24 mouse cellular contexts compared by ENCODE assay signal in genomic region chr15:98626078-98626477, GRCm38 (mm10). TPM values are rescaled to one million over a fixed set of nuclear protein-coding genes. Genes with fewer than 3 reads are reported as not detected.
DNase-seq lines count a peak whose midpoint lies in the region; ATAC-seq and TF ChIP-seq lines count a peak whose summit lies in the region.
"Had no signal": no experiment of that assay in that cellular context is flagged by ENCODE, and none has a peak within 500 bp of the region (broad histone marks: within the 10 kb centered on the region; RNA-seq: fewer than 3 reads in every experiment).

No protein-coding gene starts in this region.

- no peaks in the 10 kb centered on the region for H3K36me3 ChIP-seq in embryonic facial prominence, embryonic 14.5 days (ENCODE audit: control insufficient read depth, insufficient read depth, low read length)
- no peaks in the 10 kb centered on the region for H3K36me3 ChIP-seq in embryonic facial prominence, embryonic 10.5 days (replicated peaks)
- H3K36me3 ChIP-seq in kidney, adult 2 months (ENCODE audit: control insufficient read depth, insufficient read depth, low read length): no peaks in the 10 kb centered on the region
- no peaks in the 10 kb centered on the region for H3K36me3 ChIP-seq in ES-Bruce4 (ENCODE audit: control insufficient read depth, insufficient read depth, low read length, poor library complexity, severe bottlenecking)
- no peaks in the 10 kb centered on the region for H3K36me3 ChIP-seq in embryonic facial prominence, embryonic 15.5 days
- H3K36me3 ChIP-seq: hindbrain, embryonic 15.5 days had no signal

- H3K27ac ChIP-seq in embryonic facial prominence, embryonic 14.5 days (replicated peaks; ENCODE audit: low read depth, low read length): no peak overlapping the region
- H3K27ac ChIP-seq in embryonic facial prominence, embryonic 10.5 days (replicated peaks): no peak overlapping the region
- H3K27ac ChIP-seq in kidney, adult 2 months (ENCODE audit: insufficient read depth, low read depth, low read length): peak overlapping the region; percentile 30; the same call in 1 of the 2 replicates
- H3K27ac ChIP-seq in ES-Bruce4 (ENCODE audit: insufficient read depth, low read length): peak overlapping the region; percentile 65
- H3K27ac ChIP-seq in embryonic facial prominence, embryonic 15.5 days (replicated peaks): no peak overlapping the region
- H3K27ac ChIP-seq: hindbrain, embryonic 15.5 days; left cerebral cortex, adult 2 months had no signal

- H3K4me1 ChIP-seq in embryonic facial prominence, embryonic 14.5 days (ENCODE audit: control insufficient read depth, insufficient read depth, low read length): peaks cover 12% of the 10 kb centered on the region
- H3K4me1 ChIP-seq in embryonic facial prominence, embryonic 10.5 days: peaks cover 53% of the 10 kb centered on the region
- H3K4me1 ChIP-seq in kidney, adult 2 months (ENCODE audit: control insufficient read depth, insufficient read depth, low read length): no peaks in the 10 kb centered on the region
- H3K4me1 ChIP-seq in ES-Bruce4 (ENCODE audit: control insufficient read depth, insufficient read depth, low read length): peaks cover 14% of the 10 kb centered on the region
- peaks cover 36% of the 10 kb centered on the region for H3K4me1 ChIP-seq in embryonic facial prominence, embryonic 15.5 days

- no peak overlapping the region for H3K4me3 ChIP-seq in embryonic facial prominence, embryonic 14.5 days (ENCODE audit: low read depth, low read length)
- no peak overlapping the region for H3K4me3 ChIP-seq in embryonic facial prominence, embryonic 10.5 days
- no peak overlapping the region for H3K4me3 ChIP-seq in kidney, adult 2 months (ENCODE audit: insufficient read depth, low read depth, low read length)
- no peak overlapping the region for H3K4me3 ChIP-seq in ES-Bruce4 (ENCODE audit: low read depth, low read length)
- H3K4me3 ChIP-seq in embryonic facial prominence, embryonic 15.5 days (replicated peaks): no peak overlapping the region
- H3K4me3 ChIP-seq: hindbrain, embryonic 15.5 days; left cerebral cortex, adult 2 months had no signal

- H3K9me3 ChIP-seq in embryonic facial prominence, embryonic 14.5 days (ENCODE audit: control insufficient read depth, low read length): 0 out of 2 replicates have a peak, but pooled peaks cover 6% of the 10 kb centered on the region
- H3K9me3 ChIP-seq in embryonic facial prominence, embryonic 10.5 days: no peaks in the 10 kb centered on the region; the same call in 1 of the 2 replicates
- no peaks in the 10 kb centered on the region for H3K9me3 ChIP-seq in ES-Bruce4 (replicated peaks; ENCODE audit: control insufficient read depth, insufficient read depth, low read length, poor library complexity, severe bottlenecking)
- no peaks in the 10 kb centered on the region for H3K9me3 ChIP-seq in embryonic facial prominence, embryonic 15.5 days (replicated peaks)
- H3K9me3 ChIP-seq: hindbrain, embryonic 15.5 days had no signal

- no peak for TF ChIP-seq CTCF in kidney, adult 2 months (conservative IDR thresholded peaks at IDR 0.05; ENCODE audit: insufficient read depth, insufficient read length, low read depth, low read length)
- TF ChIP-seq CTCF in ES-Bruce4 (IDR thresholded peaks at IDR 0.05; ENCODE audit: low read depth, low read length): no peak

- no peak for TF ChIP-seq EP300 in ES-Bruce4 (IDR thresholded peaks at IDR 0.05; ENCODE audit: insufficient read depth, low read depth, low read length)

- DNase-seq in embryonic facial prominence, embryonic 14.5 days (ENCODE audit: low spot score): peak; percentile 65
- DNase-seq in embryonic facial prominence, embryonic 10.5 days (ENCODE audit: low spot score): no peak
- no peak for DNase-seq in kidney, adult 2 months
- no peak for DNase-seq in kidney, postnatal 14 days
- DNase-seq in layer of hippocampus, adult 9-11 months: no peak
- no peak for DNase-seq in adrenal gland, adult 18-20 months (ENCODE audit: low spot score in 2 of 2)
- DNase-seq: adrenal gland, postnatal 14 days; cerebellum, adult 11-12 months; cerebellum, postnatal 14 days; heart, postnatal 14 days; left cerebral cortex, postnatal 4 days; liver; lung, postnatal 10 days; thymus, postnatal 14 days had no signal

- no peak; the same call in 1 of the 2 replicates for ATAC-seq in embryonic facial prominence, embryonic 14.5 days (ENCODE audit: low read depth)
- peak; percentile 44; the same call in 1 of the 2 replicates for ATAC-seq in embryonic facial prominence, embryonic 15.5 days (ENCODE audit: insufficient number of reproducible peaks, low FRiP score, low TSS enrichment, low read depth)
- ATAC-seq: activated CD4-positive, CD25-positive, alpha-beta regulatory T cell, adult 4 months; intestine, postnatal 0 days; midbrain, embryonic 16.5 days had no signal

- no peak overlapping the region for H3K4me2 ChIP-seq in embryonic facial prominence, embryonic 14.5 days (ENCODE audit: low read depth, low read length)
- no peak overlapping the region for H3K4me2 ChIP-seq in embryonic facial prominence, embryonic 15.5 days (replicated peaks)
- H3K4me2 ChIP-seq: hindbrain, embryonic 15.5 days had no signal

- 22% methylated on average over 8 of the region's 8 CpGs for WGBS in embryonic facial prominence, embryonic 14.5 days
- 37% methylated on average over 8 of the region's 8 CpGs for WGBS in embryonic facial prominence, embryonic 10.5 days
- 8% methylated on average over 8 of the region's 8 CpGs for WGBS in kidney, adult 2 months
- WGBS in embryonic facial prominence, embryonic 15.5 days: 16% methylated on average over 8 of the region's 8 CpGs

- TF ChIP-seq POLR2A in kidney, adult 2 months (IDR thresholded peaks at IDR 0.05; ENCODE audit: low read depth, low read length): no peak
- no peak for TF ChIP-seq POLR2A in ES-Bruce4 (IDR thresholded peaks at IDR 0.05; ENCODE audit: insufficient read depth, low read length)

- H3K27me3 ChIP-seq in embryonic facial prominence, embryonic 14.5 days (replicated peaks; ENCODE audit: control insufficient read depth, insufficient read depth, low read length): peaks cover 13% of the 10 kb centered on the region; the same call in 1 of the 2 replicates
- peaks cover 64% of the 10 kb centered on the region for H3K27me3 ChIP-seq in embryonic facial prominence, embryonic 10.5 days (replicated peaks; ENCODE audit: low read depth, poor library complexity, severe bottlenecking)
- no peaks in the 10 kb centered on the region for H3K27me3 ChIP-seq in kidney, adult 2 months (replicated peaks; ENCODE audit: control insufficient read depth, insufficient read depth, low read length)
- H3K27me3 ChIP-seq in ES-Bruce4 (ENCODE audit: control insufficient read depth, insufficient read depth, low read length, poor library complexity, severe bottlenecking): no peaks in the 10 kb centered on the region
- H3K27me3 ChIP-seq in embryonic facial prominence, embryonic 15.5 days: 0 out of 2 replicates have a peak, but pooled peaks cover 2% of the 10 kb centered on the region

- H3K9ac ChIP-seq in embryonic facial prominence, embryonic 14.5 days (ENCODE audit: low read depth, low read length): no peak overlapping the region
- H3K9ac ChIP-seq in ES-Bruce4 (ENCODE audit: low read depth, poor library complexity, severe bottlenecking): no peak overlapping the region; the same call in 1 of the 2 replicates
- no peak overlapping the region for H3K9ac ChIP-seq in embryonic facial prominence, embryonic 15.5 days
- H3K9ac ChIP-seq: hindbrain, embryonic 15.5 days had no signal

RNA-seq across cellular contexts. Expression of gene Cacnb3, which starts 4.6 kb away (rescaled TPM):
- 29.0 and 37.0 TPM in 2 replicates for polyA plus RNA-seq in embryonic facial prominence, embryonic 14.5 days (2014; fragmentation: Nextera tagmentation; extraction: Ambion mirVana)
- polyA plus RNA-seq in embryonic facial prominence, embryonic 10.5 days (2016; fragmentation: Nextera tagmentation; extraction: Ambion mirVana): 32.3 and 37.0 TPM in 2 replicates
- 20.2 and 21.7 TPM in 2 replicates for polyA plus RNA-seq in kidney, adult 2 months (2012; rRNA removed)
- 16.8 and 18.7 TPM in 2 replicates for polyA plus RNA-seq in ES-Bruce4 (2011; ENCODE audit: insufficient read depth, insufficient read length, low read depth, missing spikeins)
- polyA plus RNA-seq in embryonic facial prominence, embryonic 15.5 days (2015; fragmentation: Nextera tagmentation; extraction: Ambion mirVana): 45.7 and 48.2 TPM in 2 replicates
- 10 to 100 TPM; 11.9 to 14.3 TPM for total RNA-seq in adrenal gland, adult 18-20 months (2021)

RNA-seq across cellular contexts. Expression of gene Adcy6, which starts 16.2 kb away (rescaled TPM):
- 14.9 and 18.8 TPM in 2 replicates for polyA plus RNA-seq in embryonic facial prominence, embryonic 14.5 days (2014; fragmentation: Nextera tagmentation; extraction: Ambion mirVana)
- polyA plus RNA-seq in embryonic facial prominence, embryonic 10.5 days (2016; fragmentation: Nextera tagmentation; extraction: Ambion mirVana): 11.6 and 14.0 TPM in 2 replicates
- polyA plus RNA-seq in kidney, adult 2 months (2012; rRNA removed): 98.7 and 104 TPM in 2 replicates
- polyA plus RNA-seq in ES-Bruce4 (2011; ENCODE audit: insufficient read depth, insufficient read length, low read depth, missing spikeins): 12.5 and 12.8 TPM in 2 replicates
- polyA plus RNA-seq in embryonic facial prominence, embryonic 15.5 days (2015; fragmentation: Nextera tagmentation; extraction: Ambion mirVana): 18.1 and 19.6 TPM in 2 replicates
- total RNA-seq in adrenal gland, adult 18-20 months (2021): 10 to 100 TPM; 48.7 to 83.1 TPM

RNA-seq across cellular contexts. Expression of gene Ddx23, which starts 36.6 kb away (rescaled TPM):
- polyA plus RNA-seq in embryonic facial prominence, embryonic 14.5 days (2014; fragmentation: Nextera tagmentation; extraction: Ambion mirVana): 21.5 and 23.4 TPM in 2 replicates
- polyA plus RNA-seq in embryonic facial prominence, embryonic 10.5 days (2016; fragmentation: Nextera tagmentation; extraction: Ambion mirVana): 31.2 and 32.1 TPM in 2 replicates
- polyA plus RNA-seq in kidney, adult 2 months (2012; rRNA removed): 23.8 and 24.4 TPM in 2 replicates
- 121 TPM in 2 replicates for polyA plus RNA-seq in ES-Bruce4 (2011; ENCODE audit: insufficient read depth, insufficient read length, low read depth, missing spikeins)
- polyA plus RNA-seq in embryonic facial prominence, embryonic 15.5 days (2015; fragmentation: Nextera tagmentation; extraction: Ambion mirVana): 25.1 and 27.9 TPM in 2 replicates
- 10 to 100 TPM; 80.7 to 83.8 TPM for total RNA-seq in adrenal gland, adult 18-20 months (2021)

RNA-seq across cellular contexts. Expression of gene Rnd1, which starts 51.2 kb away (rescaled TPM):
- 0.42 TPM in 2 replicates for polyA plus RNA-seq in embryonic facial prominence, embryonic 14.5 days (2014; fragmentation: Nextera tagmentation; extraction: Ambion mirVana)
- polyA plus RNA-seq in embryonic facial prominence, embryonic 10.5 days (2016; fragmentation: Nextera tagmentation; extraction: Ambion mirVana): 0.88 and 1.5 TPM in 2 replicates
- polyA plus RNA-seq in kidney, adult 2 months (2012; rRNA removed): 2.2 and 2.8 TPM in 2 replicates
- polyA plus RNA-seq in ES-Bruce4 (2011; ENCODE audit: insufficient read depth, insufficient read length, low read depth, missing spikeins): 3.4 and 3.7 TPM in 2 replicates
- 0.60 and 1.1 TPM in 2 replicates for polyA plus RNA-seq in embryonic facial prominence, embryonic 15.5 days (2015; fragmentation: Nextera tagmentation; extraction: Ambion mirVana)
- 1 to 10 TPM; 2.0 to 7.6 TPM for total RNA-seq in adrenal gland, adult 18-20 months (2021)

RNA-seq across cellular contexts. Expression of gene 4930415O20Rik, which starts 55.3 kb away (rescaled TPM):
- polyA plus RNA-seq in embryonic facial prominence, embryonic 14.5 days (2014; fragmentation: Nextera tagmentation; extraction: Ambion mirVana): not detected in 2 replicates
- polyA plus RNA-seq in embryonic facial prominence, embryonic 10.5 days (2016; fragmentation: Nextera tagmentation; extraction: Ambion mirVana): 0.39 TPM in 1 of 2 replicates, not detected in the other
- polyA plus RNA-seq in kidney, adult 2 months (2012; rRNA removed): 1.0 and 1.1 TPM in 2 replicates
- 1.7 and 2.6 TPM in 2 replicates for polyA plus RNA-seq in ES-Bruce4 (2011; ENCODE audit: insufficient read depth, insufficient read length, low read depth, missing spikeins)
- polyA plus RNA-seq in embryonic facial prominence, embryonic 15.5 days (2015; fragmentation: Nextera tagmentation; extraction: Ambion mirVana): 0.43 TPM in 1 of 2 replicates, not detected in the other
- 1 to 10 TPM in 1 of 2 experiments, not detected in 1; 1.2 TPM for total RNA-seq in adrenal gland, adult 18-20 months (2021)
- total RNA-seq: left cerebral cortex, adult 2 months; left cerebral cortex, postnatal 4 days; megakaryocyte, adult 5-6 weeks had no signal
- polyA plus RNA-seq: activated CD4-positive, CD25-positive, alpha-beta regulatory T cell, adult 4 months; forebrain, embryonic 11.5 days; hindbrain, embryonic 15.5 days; intestine, postnatal 0 days; liver, embryonic 16.5 days; midbrain, embryonic 16.5 days had no signal

Comparison
In these comparisons a context has a peak if more than half of its experiments do, and no peak if none do; other contexts are left out.
1. H3K27ac ChIP-seq: peak in kidney, adult 2 months (single experiment) and ES-Bruce4 (single experiment); none in embryonic facial prominence, embryonic 14.5 days (single experiment), embryonic facial prominence, embryonic 10.5 days (single experiment) and embryonic facial prominence, embryonic 15.5 days (single experiment).